Mouse (Mus musculus): ENCODE measurements around the gene Gstp1. TPM values are rescaled to one million over a fixed set of nuclear protein-coding genes. Genes with fewer than 3 reads are reported as not detected.
"Not testable (repeated sequence)": the region's sequence is repeated elsewhere in the genome, so short reads cannot be mapped to it uniquely, and the experiment has no call there.

Gstp1 gene
- total RNA-seq, 2 experiments from 2014 or later, result 386 to 408 TPM

- no peak for TF ChIP-seq CTCF (IDR thresholded peaks at IDR 0.05)
- Histone ChIP-seq H3K27ac (no peak overlapping the region), H3K4me3 (no peak overlapping the region)
- intact Hi-C loops (cut with DNase I), result no loop called here
- DNase-seq, result no peak
These were observed 33.0 kb upstream of the Gstp1 start for GRCm38 (mm10) chr19:4070756-4071155.

GRCm38 (mm10) chr19:4070311-4070710 is 32.5 kb upstream of the Gstp1 start:
- intact Hi-C loops (cut with DNase I), result no loop called here
- TF ChIP-seq CTCF (IDR thresholded peaks at IDR 0.05), result no peak
- H3K27ac ChIP-seq, result no peak overlapping the region

DNA sequence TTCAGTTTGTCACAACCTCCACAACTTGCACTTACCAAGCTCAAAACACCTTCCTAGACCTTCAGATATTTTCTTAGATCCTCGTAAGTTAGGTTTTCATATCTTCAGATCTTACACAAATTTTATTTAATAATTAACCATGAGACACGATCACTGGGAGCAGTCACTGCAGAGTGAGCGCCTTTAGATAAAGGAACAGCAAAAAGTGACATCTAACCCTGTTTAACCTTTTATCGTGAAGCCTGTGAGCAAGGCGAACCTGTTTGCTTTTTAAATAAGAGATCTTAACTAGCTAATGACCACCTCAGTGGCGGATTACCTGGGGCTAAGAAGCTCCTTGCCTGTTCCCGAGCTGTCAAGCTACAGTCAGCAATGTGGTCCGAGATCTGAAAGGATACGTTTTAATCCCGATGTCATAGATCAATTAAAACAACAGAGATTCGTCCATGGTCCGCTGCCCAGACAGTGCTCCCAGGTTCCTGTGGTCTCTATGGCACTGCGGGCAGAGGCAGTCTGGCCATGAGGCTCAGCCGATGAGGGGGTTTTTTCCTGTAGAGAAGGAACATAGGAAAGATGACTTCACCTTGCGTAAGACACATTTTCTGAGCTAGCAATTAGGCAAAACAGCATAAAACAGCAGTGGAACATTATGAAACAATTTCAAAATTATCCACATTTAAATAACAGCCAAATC is 31.1 kb upstream of the Gstp1 start:
- no peak for DNase-seq
- no peak for TF ChIP-seq CTCF (IDR thresholded peaks at IDR 0.05)
- H3K4me3 ChIP-seq, result no peak overlapping the region
- no peak overlapping the region for H3K27ac ChIP-seq
- intact Hi-C loops (cut with DNase I), result no loop called here

More at GRCm38 (mm10) chr19:4070311-4070710, 32.5 kb upstream of the Gstp1 start:
- no peak overlapping the region for H3K4me3 ChIP-seq
- no peak for DNase-seq

- not testable (repeated sequence) for H3K27ac ChIP-seq, H3K4me3 ChIP-seq
These were observed 30.5 kb upstream of the Gstp1 start for GRCm38 (mm10) chr19:4068242-4068641.

GRCm38 (mm10) chr19:4066877-4067276 is 29.1 kb upstream of the Gstp1 start:
- no peak for TF ChIP-seq CTCF (IDR thresholded peaks at IDR 0.05)
- Histone ChIP-seq H3K27ac (no peak overlapping the region), H3K4me3 (no peak overlapping the region)
- no peak for DNase-seq
- intact Hi-C loops (cut with DNase I), result no loop called here

More at GRCm38 (mm10) chr19:4068242-4068641, 30.5 kb upstream of the Gstp1 start:
- intact Hi-C loops (cut with DNase I); DNase-seq: not testable (repeated sequence)

DNA sequence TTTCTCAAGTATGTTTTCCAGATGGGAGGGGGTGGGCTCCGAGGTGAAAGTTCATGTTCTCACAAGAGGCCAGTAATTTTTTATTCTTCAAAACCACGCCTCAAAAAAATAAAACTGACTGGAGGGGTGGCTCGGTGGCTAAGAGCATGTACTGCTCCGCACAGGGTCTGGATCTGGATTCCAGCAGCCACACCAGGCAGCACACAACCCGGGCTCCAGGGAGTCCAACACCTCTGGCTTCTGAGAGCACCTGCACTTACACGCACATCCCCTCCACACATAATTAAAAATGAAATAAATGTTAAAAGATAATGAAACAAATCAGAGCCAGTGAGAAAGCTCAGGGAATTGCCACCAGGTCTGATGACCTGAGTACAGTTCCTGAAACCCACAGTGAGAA is 28.5 kb upstream of the Gstp1 start:
- intact Hi-C loops (cut with DNase I), result no loop called here
- DNase-seq, result no peak
- no peak for TF ChIP-seq CTCF (IDR thresholded peaks at IDR 0.05)
- Histone ChIP-seq H3K27ac (no peak overlapping the region), H3K4me3 (no peak overlapping the region)

GRCm38 (mm10) chr19:4064501-4064900 is 26.7 kb upstream of the Gstp1 start:
- Histone ChIP-seq H3K27ac (peak overlapping the region; percentile 70; the same call in 1 of the 2 replicates), H3K4me3 (peak overlapping the region; percentile 58)
- intact Hi-C loops (cut with DNase I); DNase-seq: not testable (repeated sequence)

DNA sequence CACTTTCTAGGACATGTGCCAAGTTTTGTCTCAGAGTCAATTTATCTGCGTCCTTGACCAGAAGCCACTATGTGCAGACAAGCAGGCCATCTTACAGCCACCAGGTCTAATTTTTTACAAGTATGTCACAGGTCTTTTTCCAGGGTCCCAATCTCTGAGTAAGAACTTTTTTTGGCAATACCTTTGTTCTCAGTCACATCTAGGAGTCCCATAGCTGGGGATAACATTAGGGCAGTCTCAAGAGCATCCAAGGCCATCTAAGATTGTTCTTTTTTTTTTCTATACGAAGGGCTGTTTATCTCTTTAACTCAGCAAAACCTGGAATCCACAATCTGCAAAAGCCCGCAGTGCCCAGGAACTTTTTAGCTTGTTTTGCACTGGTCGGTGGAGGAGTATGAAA is 25.6 kb upstream of the Gstp1 start:
- H3K4me3 ChIP-seq; intact Hi-C loops (cut with DNase I); DNase-seq; H3K27ac ChIP-seq: not testable (repeated sequence)

DNA sequence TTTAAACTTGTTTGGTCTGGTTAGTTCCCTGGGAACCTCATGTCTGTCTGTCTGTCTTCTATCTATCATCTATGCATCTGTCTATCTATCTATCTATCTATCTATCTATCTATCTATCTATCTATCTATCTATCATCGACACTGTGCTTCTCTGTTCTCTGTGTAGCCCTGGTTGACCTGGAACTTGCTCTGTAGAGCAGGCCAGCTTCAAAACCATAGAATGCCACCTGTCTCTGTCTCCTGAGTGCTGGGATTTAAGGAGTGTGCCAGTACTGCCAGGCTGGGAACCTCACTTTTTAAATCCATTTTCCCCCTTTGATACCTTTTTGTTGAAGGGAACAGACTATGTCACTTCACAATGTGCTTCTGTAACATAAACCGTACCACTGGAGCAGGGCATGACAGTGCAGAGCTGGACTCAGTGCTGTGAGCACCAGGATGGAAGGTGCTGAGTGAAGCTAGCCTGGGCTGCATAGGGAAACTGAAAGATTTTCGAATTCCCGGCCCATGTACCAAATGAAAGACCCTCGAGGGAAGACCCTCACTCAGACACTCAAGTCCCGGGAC is 23.2 kb upstream of the Gstp1 start:
- no peak for TF ChIP-seq CTCF (IDR thresholded peaks at IDR 0.05)
- DNase-seq, result no peak
- Histone ChIP-seq H3K27ac (no peak overlapping the region), H3K4me3 (no peak overlapping the region)
- intact Hi-C loops (cut with DNase I), result no loop called here

GRCm38 (mm10) chr19:4060044-4060898 is 22.5 kb upstream of the Gstp1 start:
- intact Hi-C loops (cut with DNase I); H3K4me3 ChIP-seq; H3K27ac ChIP-seq; DNase-seq: not testable (repeated sequence)

- no peak within 1 kb of the TSS for H3K4me3 ChIP-seq
- no peak within 1 kb of the TSS for H3K27ac ChIP-seq
- no peak for TF ChIP-seq CTCF (IDR thresholded peaks at IDR 0.05)
- DNase-seq, result no peak
- intact Hi-C loops (cut with DNase I), result no loop called here
These were observed 21.4 kb upstream of the Gstp1 start, which contains the start of gene Gstp3 for GRCm38 (mm10) chr19:4059069-4059740. Gene Gstp3, minus strand, starts transcription at chr19:4059569.

GRCm38 (mm10) chr19:4058581-4058980 is 20.8 kb upstream of the Gstp1 start:
- DNase-seq, result no peak
- intact Hi-C loops (cut with DNase I), result no loop called here

DNA sequence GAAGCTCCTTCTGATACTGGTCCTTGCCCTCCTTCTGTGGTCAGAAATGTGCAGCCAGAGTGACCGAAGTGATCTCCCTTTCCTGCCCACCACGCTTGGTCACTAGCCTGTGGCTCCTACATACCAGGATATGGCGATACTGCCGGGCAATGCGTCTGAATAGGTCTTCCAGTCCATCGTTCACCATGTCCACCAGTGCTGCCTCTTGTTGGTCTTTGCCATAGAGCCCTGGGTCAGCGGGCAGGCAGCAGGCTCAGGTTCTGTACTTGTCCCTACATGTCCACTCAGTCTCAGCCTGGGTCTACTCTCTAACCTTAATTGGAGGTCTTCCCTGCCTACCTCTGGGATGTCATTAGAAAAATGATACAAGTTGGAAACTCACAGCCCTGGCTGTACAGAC is 20.2 kb upstream of the Gstp1 start:
- no peak for DNase-seq
- Histone ChIP-seq H3K27ac (no peak overlapping the region), H3K4me3 (no peak overlapping the region)
- intact Hi-C loops (cut with DNase I), result no loop called here
- no peak for TF ChIP-seq CTCF (IDR thresholded peaks at IDR 0.05)

More at GRCm38 (mm10) chr19:4058581-4058980, 20.8 kb upstream of the Gstp1 start:
- no peak overlapping the region for H3K27ac ChIP-seq
- TF ChIP-seq CTCF (IDR thresholded peaks at IDR 0.05), result no peak
- H3K4me3 ChIP-seq, result no peak overlapping the region

All from gastrocnemius, adult 2 months (tissue).